Mouse (Mus musculus): ENCODE measurements around the gene Prr18.

Gene Prr18

DNA sequence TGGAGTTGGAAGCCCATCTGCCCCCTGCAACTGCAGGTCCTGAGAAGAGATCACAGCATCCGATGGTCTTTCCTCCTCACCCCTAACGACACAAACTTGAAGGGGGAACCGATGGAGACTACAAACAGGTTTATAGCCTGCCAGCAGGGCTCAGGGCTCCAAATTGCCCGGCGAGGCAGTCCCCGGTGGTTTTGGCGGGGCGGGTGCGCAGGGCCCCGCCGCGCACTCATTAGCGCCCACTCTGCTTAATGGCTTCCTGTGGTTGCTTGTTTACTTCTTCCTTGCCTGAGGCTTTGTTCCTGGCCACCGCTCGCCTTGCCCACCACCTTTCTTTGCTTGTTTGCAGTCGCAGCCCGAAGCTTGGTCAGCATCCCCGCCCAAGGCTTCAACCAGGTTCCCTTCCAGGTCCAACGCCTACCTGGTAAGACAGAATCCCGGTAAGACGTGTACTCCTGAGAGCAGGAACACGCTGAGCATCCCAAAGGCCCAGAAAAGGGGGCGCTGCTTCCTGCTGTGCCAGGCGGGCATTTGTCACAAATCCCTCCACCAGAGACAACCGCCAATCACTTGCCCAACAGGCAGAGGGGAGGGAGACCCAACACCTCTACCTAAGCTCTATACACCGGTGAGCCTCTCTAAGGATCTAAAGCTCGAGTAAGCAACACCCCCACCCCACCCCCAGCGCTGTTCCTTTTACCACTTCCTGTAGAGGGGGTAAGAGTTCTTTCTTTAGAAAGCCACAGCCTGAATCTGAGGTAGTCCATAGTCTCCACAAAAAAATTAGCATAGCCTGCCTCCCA is 51.9 kb downstream of the Prr18 start:
- DNase-seq (ENCODE audit: low spot score), result no peak

DNA sequence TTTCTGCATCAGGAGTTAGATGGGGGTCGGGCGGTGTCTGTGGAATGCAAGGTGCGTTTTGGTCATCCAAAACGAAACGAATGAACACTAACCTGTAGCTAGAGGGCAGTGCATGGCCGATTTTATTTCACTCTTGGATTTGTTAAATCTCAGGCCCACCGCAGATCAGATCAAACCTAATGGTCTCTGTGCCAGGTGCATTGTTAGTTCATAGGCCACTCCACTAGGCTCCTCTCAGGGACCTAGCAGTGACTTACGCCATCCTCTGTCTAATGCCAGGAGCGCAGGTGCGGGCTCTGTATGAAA is 52.5 kb downstream of the Prr18 start:
- no peak for DNase-seq (ENCODE audit: low spot score)

DNA sequence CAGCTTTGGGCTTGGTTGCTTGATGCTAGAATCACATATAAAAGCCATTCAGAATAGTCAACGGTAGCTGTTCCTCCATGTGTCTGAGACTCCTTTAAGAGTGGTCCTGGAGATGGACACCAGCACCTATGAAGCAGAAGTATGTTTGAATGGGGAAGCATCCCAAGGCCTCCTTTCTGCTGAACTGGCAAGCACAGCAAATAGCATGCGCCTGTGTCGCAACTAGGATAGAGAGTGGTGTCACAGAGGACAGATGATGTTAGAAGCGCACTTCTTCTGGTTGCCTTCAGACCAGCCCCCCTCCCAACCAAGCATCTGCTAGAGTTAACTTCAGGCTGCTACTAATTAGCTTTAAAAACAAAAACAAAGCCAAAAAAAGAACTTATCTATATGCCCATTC is 53.2 kb downstream of the Prr18 start:
- DNase-seq (ENCODE audit: low spot score), result no peak

Data from retina, embryonic 14.5 days (tissue).